Mouse (Mus musculus): ENCODE results near the gene Cep170b. TPM values are rescaled to one million over a fixed set of nuclear protein-coding genes. Genes with fewer than 3 reads are reported as not detected.
A peak's percentile ranks its signal among the peaks of the same experiment; 100 is the strongest.

Gene Cep170b
- polyA plus RNA-seq (2012; rRNA removed), result 27.4 and 28.8 TPM in 2 replicates

- H3K27ac ChIP-seq (ENCODE audit: control insufficient read depth, insufficient read depth, low read depth, low read length), result peak within 1 kb of the TSS; percentile 85
- no peaks in the 10 kb centered on the region for H3K27me3 ChIP-seq (ENCODE audit: control insufficient read depth, insufficient read depth, low read length)
Observed at GRCm38 (mm10) chr12:112720216-112720615, at the start of gene Cep170b. TSS of gene Cep170b (plus strand) at chr12:112720455.

GRCm38 (mm10) chr12:112670718-112671393 lies 49.4 kb upstream of the Cep170b start:
- TF ChIP-seq POLR2A (IDR thresholded peaks at IDR 0.05; ENCODE audit: control insufficient read depth, low read depth, low read length) (no peak), CTCF (IDR thresholded peaks at IDR 0.05; ENCODE audit: control insufficient read depth, insufficient read depth, insufficient replicate concordance, low read depth, low read length) (no peak)
- Histone ChIP-seq H3K27me3 (ENCODE audit: control insufficient read depth, insufficient read depth, low read length) (no peaks in the 10 kb centered on the region), H3K27ac (ENCODE audit: control insufficient read depth, insufficient read depth, low read depth, low read length) (no peak overlapping the region), H3K4me3 (ENCODE audit: control insufficient read depth, low read depth, low read length) (no peak overlapping the region), H3K36me3 (ENCODE audit: control insufficient read depth, insufficient read depth, low read length) (no peaks in the 10 kb centered on the region), H3K4me1 (ENCODE audit: control insufficient read depth, insufficient read depth, low read length) (peaks cover 23% of the 10 kb centered on the region)

More at GRCm38 (mm10) chr12:112720216-112720615, at the start of gene Cep170b:
- Histone ChIP-seq H3K4me3 (ENCODE audit: control insufficient read depth, low read depth, low read length) (peak within 1 kb of the TSS; percentile 86), H3K4me1 (ENCODE audit: control insufficient read depth, insufficient read depth, low read length) (peaks cover 13% of the 10 kb centered on the region), H3K36me3 (ENCODE audit: control insufficient read depth, insufficient read depth, low read length) (no peaks in the 10 kb centered on the region)
- TF ChIP-seq CTCF (IDR thresholded peaks at IDR 0.05; ENCODE audit: control insufficient read depth, insufficient read depth, insufficient replicate concordance, low read depth, low read length), result no peak
- no peak for TF ChIP-seq POLR2A (IDR thresholded peaks at IDR 0.05; ENCODE audit: control insufficient read depth, low read depth, low read length)

DNA sequence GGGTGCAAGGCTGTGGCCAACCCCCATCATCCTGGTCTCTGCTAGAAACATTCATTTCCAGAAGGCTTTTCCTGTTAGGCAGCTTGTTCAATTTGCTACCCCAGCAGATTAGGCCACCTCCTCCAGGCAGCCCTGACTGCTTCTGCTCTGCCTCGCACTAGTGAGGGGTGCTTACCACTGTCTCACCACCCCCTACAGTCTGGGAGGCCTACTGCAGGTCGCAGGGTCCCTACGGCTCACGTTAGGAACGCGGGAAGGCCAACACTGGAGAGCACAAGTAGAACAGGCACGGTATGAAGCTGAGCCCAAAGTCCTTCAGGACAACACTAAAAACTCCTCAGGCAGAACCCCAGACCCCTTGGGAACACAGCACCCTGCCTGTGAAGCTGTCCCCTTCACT lies 48.4 kb upstream of the Cep170b start:
- Histone ChIP-seq H3K27me3 (ENCODE audit: control insufficient read depth, insufficient read depth, low read length) (no peaks in the 10 kb centered on the region), H3K36me3 (ENCODE audit: control insufficient read depth, insufficient read depth, low read length) (no peaks in the 10 kb centered on the region), H3K27ac (ENCODE audit: control insufficient read depth, insufficient read depth, low read depth, low read length) (no peak overlapping the region), H3K4me1 (ENCODE audit: control insufficient read depth, insufficient read depth, low read length) (peaks cover 23% of the 10 kb centered on the region), H3K4me3 (ENCODE audit: control insufficient read depth, low read depth, low read length) (no peak overlapping the region)
- TF ChIP-seq CTCF (IDR thresholded peaks at IDR 0.05; ENCODE audit: control insufficient read depth, insufficient read depth, insufficient replicate concordance, low read depth, low read length), result peak; percentile 10; the same call in 1 of the 2 replicates
- no peak for TF ChIP-seq POLR2A (IDR thresholded peaks at IDR 0.05; ENCODE audit: control insufficient read depth, low read depth, low read length)

- no peaks in the 10 kb centered on the region for H3K36me3 ChIP-seq (ENCODE audit: control insufficient read depth, insufficient read depth, low read length)
- H3K4me1 ChIP-seq (ENCODE audit: control insufficient read depth, insufficient read depth, low read length), result peaks cover 27% of the 10 kb centered on the region
- no peaks in the 10 kb centered on the region for H3K27me3 ChIP-seq (ENCODE audit: control insufficient read depth, insufficient read depth, low read length)
- peak overlapping the region; percentile 67 for H3K27ac ChIP-seq (ENCODE audit: control insufficient read depth, insufficient read depth, low read depth, low read length)
- peak overlapping the region; percentile 78 for H3K4me3 ChIP-seq (ENCODE audit: control insufficient read depth, low read depth, low read length)
- TF ChIP-seq CTCF (IDR thresholded peaks at IDR 0.05; ENCODE audit: control insufficient read depth, insufficient read depth, insufficient replicate concordance, low read depth, low read length), result no peak
- TF ChIP-seq POLR2A (IDR thresholded peaks at IDR 0.05; ENCODE audit: control insufficient read depth, low read depth, low read length), result no peak
Observed at GRCm38 (mm10) chr12:112672744-112673575, 47.3 kb upstream of the Cep170b start.

DNA sequence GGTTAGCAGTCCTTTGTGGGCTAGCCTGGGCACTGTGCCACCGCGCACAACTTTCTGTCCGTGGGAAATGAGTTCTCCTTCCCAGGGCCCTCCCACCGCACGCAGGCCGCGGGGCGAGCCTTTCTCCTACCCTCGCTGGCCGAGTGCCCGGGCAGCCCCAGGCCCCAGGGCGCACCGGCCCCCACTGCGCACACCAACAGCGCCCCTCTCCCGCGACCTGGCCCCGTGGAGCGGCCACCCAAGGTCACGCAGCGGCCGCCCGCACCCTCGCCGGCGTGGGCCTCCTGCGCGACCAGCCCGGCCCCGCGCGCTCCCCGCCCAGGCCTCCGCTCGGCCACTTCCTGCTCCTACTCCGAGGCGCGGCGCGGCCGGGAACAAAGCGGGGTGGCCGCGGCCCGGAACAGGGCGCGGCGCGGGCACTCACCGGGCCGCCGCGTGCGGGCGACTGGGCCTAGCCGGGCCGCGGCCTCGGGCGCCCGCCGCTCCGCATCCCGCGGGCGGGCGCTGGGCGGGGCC lies 46.6 kb upstream of the Cep170b start:
- TF ChIP-seq POLR2A (IDR thresholded peaks at IDR 0.05; ENCODE audit: control insufficient read depth, low read depth, low read length), result no peak
- no peak for TF ChIP-seq CTCF (IDR thresholded peaks at IDR 0.05; ENCODE audit: control insufficient read depth, insufficient read depth, insufficient replicate concordance, low read depth, low read length)
- Histone ChIP-seq H3K36me3 (ENCODE audit: control insufficient read depth, insufficient read depth, low read length) (no peaks in the 10 kb centered on the region), H3K27me3 (ENCODE audit: control insufficient read depth, insufficient read depth, low read length) (no peaks in the 10 kb centered on the region), H3K4me1 (ENCODE audit: control insufficient read depth, insufficient read depth, low read length) (peaks cover 34% of the 10 kb centered on the region), H3K27ac (ENCODE audit: control insufficient read depth, insufficient read depth, low read depth, low read length) (peak overlapping the region; percentile 67), H3K4me3 (ENCODE audit: control insufficient read depth, low read depth, low read length) (peak overlapping the region; percentile 78)

DNA sequence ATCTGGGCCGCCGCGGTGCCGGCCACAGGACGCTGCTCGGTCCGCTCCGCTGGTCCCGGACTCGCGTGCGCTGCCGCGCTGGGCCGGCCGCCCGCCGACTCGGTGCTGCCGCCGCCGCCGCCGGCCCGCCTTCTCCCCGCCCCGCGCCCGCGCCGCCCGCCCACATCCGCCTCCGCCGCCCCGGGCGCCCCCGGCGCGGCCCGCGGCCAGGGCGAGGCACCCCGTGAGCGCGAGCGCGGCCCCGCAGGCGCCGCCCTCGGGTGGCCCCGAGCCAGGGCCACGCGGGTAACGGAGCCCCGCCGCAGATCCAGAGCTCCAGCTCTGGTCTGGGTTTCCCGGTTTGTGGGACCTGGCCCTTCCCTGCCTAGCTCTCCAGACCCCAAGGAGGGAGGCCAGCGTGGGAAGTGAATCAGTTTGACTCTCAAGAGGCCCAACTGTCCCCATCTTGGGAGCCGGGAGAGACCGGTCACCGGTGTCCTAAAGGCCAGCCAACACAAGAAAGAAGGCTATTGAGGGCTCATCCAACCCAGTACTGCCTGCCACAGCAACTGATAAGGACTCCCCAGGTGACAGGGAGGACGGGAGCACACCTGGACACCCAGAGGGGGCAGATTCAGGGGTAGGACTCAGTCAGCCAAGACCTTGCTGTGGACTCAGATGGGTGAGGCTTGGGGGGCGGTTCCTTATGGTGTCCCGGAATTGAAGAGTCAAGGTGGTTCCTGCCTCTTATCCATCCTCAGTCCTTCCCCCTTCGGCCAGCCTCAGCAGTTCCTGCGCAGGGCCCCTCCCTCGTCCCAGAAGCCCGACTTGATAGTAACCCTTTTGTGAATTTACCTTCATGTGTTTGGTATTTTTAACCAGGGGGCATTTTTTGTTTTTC lies 45.9 kb upstream of the Cep170b start, which contains the start of gene Akt1:
Gene Akt1 (minus strand): TSS at position 753 of the 880 bp plus-strand sequence.
- no peaks in the 10 kb centered on the region for H3K36me3 ChIP-seq (ENCODE audit: control insufficient read depth, insufficient read depth, low read length)
- TF ChIP-seq POLR2A (IDR thresholded peaks at IDR 0.05; ENCODE audit: control insufficient read depth, low read depth, low read length), result no peak; the same call in 1 of the 2 replicates
- TF ChIP-seq CTCF (IDR thresholded peaks at IDR 0.05; ENCODE audit: control insufficient read depth, insufficient read depth, insufficient replicate concordance, low read depth, low read length), result no peak
- peaks cover 36% of the 10 kb centered on the region for H3K4me1 ChIP-seq (ENCODE audit: control insufficient read depth, insufficient read depth, low read length)
- peak within 1 kb of the TSS; percentile 78 for H3K27ac ChIP-seq (ENCODE audit: control insufficient read depth, insufficient read depth, low read depth, low read length)
- H3K4me3 ChIP-seq (ENCODE audit: control insufficient read depth, low read depth, low read length), result peak within 1 kb of the TSS; percentile 78
- no peaks in the 10 kb centered on the region for H3K27me3 ChIP-seq (ENCODE audit: control insufficient read depth, insufficient read depth, low read length)

Data from testis, adult 2 months (tissue).